Mouse (Mus musculus): ENCODE data around the gene Adam8. TPM values are rescaled to one million over a fixed set of nuclear protein-coding genes. Genes with fewer than 3 reads are reported as not detected.

Adam8 gene
- total and polyA plus RNA-seq, 3 experiments = 0.26 to 9.1 (median 0.73) TPM

- H3K36me3 ChIP-seq (ENCODE audit: control insufficient read depth, insufficient read depth, low read length) = no peaks in the 10 kb centered on the region
- WGBS = 45% methylated on average over 10 of the region's 10 CpGs
- H3K27me3 ChIP-seq (ENCODE audit: control insufficient read depth, insufficient read depth, low read length) = no peaks in the 10 kb centered on the region
- peak; percentile 69 to 80 for DNase-seq
- H3K4me1 ChIP-seq (ENCODE audit: control insufficient read depth, insufficient read depth, low read length) = no peaks in the 10 kb centered on the region
- no peak overlapping the region for H3K4me3 ChIP-seq
- peak; percentile 30; the same call in 1 of the 2 replicates for TF ChIP-seq EP300 (IDR thresholded peaks at IDR 0.05; ENCODE audit: insufficient read depth, low read depth, low read length)
- no peak for TF ChIP-seq POLR2A (IDR thresholded peaks at IDR 0.05; ENCODE audit: insufficient read depth, low read depth, low read length)
- TF ChIP-seq CTCF (IDR thresholded peaks at IDR 0.05) = peak; percentile 79
- H3K79me2 ChIP-seq (replicated peaks; ENCODE audit: control insufficient read depth, insufficient read depth, low read length) = no peaks in the 10 kb centered on the region
- H3K9ac ChIP-seq (ENCODE audit: low read depth, low read length) = no peak overlapping the region
- intact Hi-C loops (cut with DNase I) = loop anchor here (1.0 to 5.0 kb wide), 3 partner anchors 25 to 173 kb away; no protein-coding TSS in a partner anchor
- no peak overlapping the region for H3K27ac ChIP-seq
Observed at GRCm38 (mm10) chr7:139969348-139970130, 22.8 kb downstream of the Adam8 start.

GRCm38 (mm10) chr7:139968428-139968827 is 23.9 kb downstream of the Adam8 start:
- Histone ChIP-seq H3K4me1 (ENCODE audit: control insufficient read depth, insufficient read depth, low read length) (no peaks in the 10 kb centered on the region), H3K9ac (ENCODE audit: low read depth, low read length) (no peak overlapping the region), H3K27me3 (ENCODE audit: control insufficient read depth, insufficient read depth, low read length) (no peaks in the 10 kb centered on the region), H3K4me3 (no peak overlapping the region), H3K79me2 (replicated peaks; ENCODE audit: control insufficient read depth, insufficient read depth, low read length) (no peaks in the 10 kb centered on the region), H3K36me3 (ENCODE audit: control insufficient read depth, insufficient read depth, low read length) (no peaks in the 10 kb centered on the region), H3K27ac (no peak overlapping the region)
- intact Hi-C loops (cut with DNase I) = loop anchor here (5.0 kb wide), 1 partner anchor 174 kb away; no protein-coding TSS in a partner anchor
- DNase-seq = no peak
- WGBS = 53% methylated on average over 5 of the region's 5 CpGs
- no peak for TF ChIP-seq POLR2A (IDR thresholded peaks at IDR 0.05; ENCODE audit: insufficient read depth, low read depth, low read length)
- TF ChIP-seq CTCF (IDR thresholded peaks at IDR 0.05) = no peak
- TF ChIP-seq EP300 (IDR thresholded peaks at IDR 0.05; ENCODE audit: insufficient read depth, low read depth, low read length) = no peak

GRCm38 (mm10) chr7:139967175-139967574 is 25.2 kb downstream of the Adam8 start:
- DNase-seq = no peak
- H3K27me3 ChIP-seq (ENCODE audit: control insufficient read depth, insufficient read depth, low read length) = no peaks in the 10 kb centered on the region
- WGBS = 23% methylated on average over 4 of the region's 4 CpGs
- intact Hi-C loops (cut with DNase I) = loop anchor here (5.0 kb wide), 1 partner anchor 175 kb away; no protein-coding TSS in a partner anchor
- H3K36me3 ChIP-seq (ENCODE audit: control insufficient read depth, insufficient read depth, low read length) = no peaks in the 10 kb centered on the region
- H3K79me2 ChIP-seq (replicated peaks; ENCODE audit: control insufficient read depth, insufficient read depth, low read length) = no peaks in the 10 kb centered on the region
- no peak overlapping the region for H3K27ac ChIP-seq
- no peak overlapping the region for H3K4me3 ChIP-seq
- no peaks in the 10 kb centered on the region for H3K4me1 ChIP-seq (ENCODE audit: control insufficient read depth, insufficient read depth, low read length)
- no peak overlapping the region for H3K9ac ChIP-seq (ENCODE audit: low read depth, low read length)
- TF ChIP-seq POLR2A (IDR thresholded peaks at IDR 0.05; ENCODE audit: insufficient read depth, low read depth, low read length) (no peak), EP300 (IDR thresholded peaks at IDR 0.05; ENCODE audit: insufficient read depth, low read depth, low read length) (no peak), CTCF (IDR thresholded peaks at IDR 0.05) (no peak)

- Histone ChIP-seq H3K9ac (ENCODE audit: low read depth, low read length) (no peak overlapping the region), H3K27ac (no peak overlapping the region), H3K4me3 (no peak overlapping the region), H3K4me1 (ENCODE audit: control insufficient read depth, insufficient read depth, low read length) (no peaks in the 10 kb centered on the region), H3K36me3 (ENCODE audit: control insufficient read depth, insufficient read depth, low read length) (no peaks in the 10 kb centered on the region), H3K79me2 (replicated peaks; ENCODE audit: control insufficient read depth, insufficient read depth, low read length) (no peaks in the 10 kb centered on the region), H3K27me3 (ENCODE audit: control insufficient read depth, insufficient read depth, low read length) (no peaks in the 10 kb centered on the region)
- DNase-seq = no peak
- TF ChIP-seq CTCF (IDR thresholded peaks at IDR 0.05) = no peak
- no peak for TF ChIP-seq POLR2A (IDR thresholded peaks at IDR 0.05; ENCODE audit: insufficient read depth, low read depth, low read length)
- no peak for TF ChIP-seq EP300 (IDR thresholded peaks at IDR 0.05; ENCODE audit: insufficient read depth, low read depth, low read length)
- intact Hi-C loops (cut with DNase I) = no loop called here
- WGBS = 62% methylated on average over 4 of the region's 4 CpGs
Observed at GRCm38 (mm10) chr7:139963814-139964213, 28.5 kb downstream of the Adam8 start.

GRCm38 (mm10) chr7:139961141-139961540 is 31.2 kb downstream of the Adam8 start:
- intact Hi-C loops (cut with DNase I) = no loop called here
- 74% methylated on average over 10 of the region's 10 CpGs for WGBS
- H3K36me3 ChIP-seq (ENCODE audit: control insufficient read depth, insufficient read depth, low read length) = no peaks in the 10 kb centered on the region
- H3K4me1 ChIP-seq (ENCODE audit: control insufficient read depth, insufficient read depth, low read length) = no peaks in the 10 kb centered on the region
- no peak for TF ChIP-seq EP300 (IDR thresholded peaks at IDR 0.05; ENCODE audit: insufficient read depth, low read depth, low read length)
- TF ChIP-seq POLR2A (IDR thresholded peaks at IDR 0.05; ENCODE audit: insufficient read depth, low read depth, low read length) = no peak
- no peak for TF ChIP-seq CTCF (IDR thresholded peaks at IDR 0.05)
- H3K9ac ChIP-seq (ENCODE audit: low read depth, low read length) = no peak overlapping the region
- no peaks in the 10 kb centered on the region for H3K27me3 ChIP-seq (ENCODE audit: control insufficient read depth, insufficient read depth, low read length)
- H3K27ac ChIP-seq = no peak overlapping the region
- no peak for DNase-seq
- H3K4me3 ChIP-seq = no peak overlapping the region
- no peaks in the 10 kb centered on the region for H3K79me2 ChIP-seq (replicated peaks; ENCODE audit: control insufficient read depth, insufficient read depth, low read length)

- Histone ChIP-seq H3K79me2 (replicated peaks; ENCODE audit: control insufficient read depth, insufficient read depth, low read length) (no peaks in the 10 kb centered on the region), H3K4me1 (ENCODE audit: control insufficient read depth, insufficient read depth, low read length) (no peaks in the 10 kb centered on the region), H3K27ac (no peak overlapping the region), H3K36me3 (ENCODE audit: control insufficient read depth, insufficient read depth, low read length) (no peaks in the 10 kb centered on the region), H3K4me3 (no peak overlapping the region), H3K27me3 (ENCODE audit: control insufficient read depth, insufficient read depth, low read length) (no peaks in the 10 kb centered on the region), H3K9ac (ENCODE audit: low read depth, low read length) (no peak overlapping the region)
- DNase-seq = no peak
- 17% methylated on average over 11 of the region's 11 CpGs for WGBS
- TF ChIP-seq EP300 (IDR thresholded peaks at IDR 0.05; ENCODE audit: insufficient read depth, low read depth, low read length) = no peak
- TF ChIP-seq CTCF (IDR thresholded peaks at IDR 0.05) = no peak
- no peak for TF ChIP-seq POLR2A (IDR thresholded peaks at IDR 0.05; ENCODE audit: insufficient read depth, low read depth, low read length)
- intact Hi-C loops (cut with DNase I) = no loop called here
Observed at GRCm38 (mm10) chr7:139957958-139958357, 34.4 kb downstream of the Adam8 start.
